Mouse (Mus musculus) heart, postnatal 0 days (tissue): ENCODE measurements around the gene Pigr. TPM values are rescaled to one million over a fixed set of nuclear protein-coding genes. Genes with fewer than 3 reads are reported as not detected.

Experiments used
- ATAC-seq: fragments of 200-750 bp; cut with Nextera tagmentation; 2 replicates; pipeline ENCODE4 v1.8.0; 2017; ENCODE audit warnings: low read depth, moderate number of reproducible peaks, moderate library complexity; ENCODE audit not compliant: insufficient read depth
- DNase-seq: peaks from one replicate; pipeline ENCODE4 v3.0.0-alpha.2; 2016; ENCODE audit warnings: low spot score
- H3K27ac ChIP-seq: fragments of 300-500 bp; sonication (generic); 2 replicates; pipeline ENCODE4 v1.5.1; 2014; ENCODE audit warnings: low read depth, mild to moderate bottlenecking
- H3K27me3 ChIP-seq: fragments of 300-500 bp; sonication (generic); 2 replicates; pipeline ENCODE4 v1.6.1; 2014; ENCODE audit warnings: low read length, mixed read lengths; ENCODE audit not compliant: control insufficient read depth, insufficient read depth
- H3K36me3 ChIP-seq: fragments of 300-500 bp; sonication (generic); replicated peaks from 2 replicates; pipeline ENCODE4 v1.6.1; 2014; ENCODE audit warnings: low read length, mixed read lengths; ENCODE audit not compliant: control insufficient read depth, insufficient read depth
- H3K4me1 ChIP-seq: fragments of 300-500 bp; sonication (generic); 2 replicates; pipeline ENCODE4 v1.6.1; 2014; ENCODE audit warnings: antibody characterized with exemption; ENCODE audit not compliant: control insufficient read depth, insufficient read depth
- H3K4me2 ChIP-seq: fragments of 300-500 bp; sonication (generic); 2 replicates; pipeline ENCODE4 v1.6.1; 2014; ENCODE audit warnings: low read depth, mild to moderate bottlenecking, low read length, moderate library complexity
- H3K4me3 ChIP-seq: fragments of 300-500 bp; sonication (generic); 2 replicates; pipeline ENCODE4 v1.5.1; 2014; ENCODE audit warnings: low read depth, low read length
- H3K9ac ChIP-seq: fragments of 300-500 bp; sonication (generic); replicated peaks from 2 replicates; pipeline ENCODE4 v1.6.1; 2014; ENCODE audit warnings: low read depth, low read length, mixed read lengths
- H3K9me3 ChIP-seq: fragments of 300-500 bp; sonication (generic); replicated peaks from 2 replicates; pipeline ENCODE4 v1.6.1; 2016; ENCODE audit warnings: low read length; ENCODE audit not compliant: control insufficient read depth
- CTCF ChIP-seq: IDR thresholded peaks from 2 replicates; pipeline ENCODE4 v1.5.1; 2016; ENCODE audit warnings: antibody characterized with exemption, control low read depth, low read depth
- EP300 ChIP-seq: IDR thresholded peaks from 2 replicates; pipeline ENCODE4 v1.6.1; 2016; ENCODE audit warnings: antibody characterized with exemption, low read depth
- WGBS: fragments of 180-500 bp; shearing (Covaris S2); extraction: QIAGEN DNeasy Blood & Tissue Kit; methylation state at CpG from one replicate; pipeline ENCODE4 v1.1.7; 2014; 5-methylcytosine and 5-hydroxymethylcytosine counted together
- polyA plus RNA-seq: library from polyadenylated mRNA; unstranded; fragments of >200 nt; fragmentation: Nextera tagmentation; extraction: Ambion mirVana; gene quantifications from 2 replicates; pipeline ENCODE4 v1.2.1, GENCODE M21; 2015
- total RNA-seq: library from RNA; depleted of rRNA; stranded (reverse); fragments of >200 nt; gene quantifications from 2 replicates; pipeline ENCODE4 v1.2.3, GENCODE M21; 2014; ENCODE audit warnings: low replicate concordance

Pigr gene
- total and polyA plus RNA-seq, 2 experiments from 2014 or later: 0.05 TPM; not detected in 1

DNA sequence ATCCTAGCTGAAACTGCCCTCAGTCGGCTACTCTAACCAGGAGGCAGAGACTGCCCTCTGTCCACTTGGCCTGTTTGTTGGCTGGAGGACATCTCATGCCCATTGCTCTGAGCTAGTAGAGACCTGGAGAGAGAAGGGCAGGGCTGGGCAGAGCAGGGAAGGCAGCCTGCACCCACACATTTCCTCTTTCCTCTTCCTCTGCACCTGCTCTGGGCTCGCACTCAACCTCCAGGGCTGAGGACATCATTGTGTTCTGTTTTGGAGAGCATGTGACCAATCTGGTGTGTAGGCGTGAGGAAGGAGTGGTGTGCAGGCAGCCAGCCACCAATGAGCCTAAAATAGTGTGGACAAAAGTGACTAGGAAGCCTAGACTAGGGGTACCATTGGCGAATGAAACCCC lies 37.8 kb downstream of the Pigr start:
- DNase-seq (no peak), ATAC-seq (no peak)
- Histone ChIP-seq H3K27ac (no peak overlapping the region), H3K36me3 (no peaks in the 10 kb centered on the region), H3K9ac (no peak overlapping the region), H3K4me1 (no peaks in the 10 kb centered on the region), H3K4me2 (no peak overlapping the region), H3K4me3 (no peak overlapping the region), H3K27me3 (no peaks in the 10 kb centered on the region), H3K9me3 (no peaks in the 10 kb centered on the region)
- 62% methylated on average over 4 of the region's 4 CpGs for WGBS
- TF ChIP-seq EP300 (no peak), CTCF (no peak)

DNA sequence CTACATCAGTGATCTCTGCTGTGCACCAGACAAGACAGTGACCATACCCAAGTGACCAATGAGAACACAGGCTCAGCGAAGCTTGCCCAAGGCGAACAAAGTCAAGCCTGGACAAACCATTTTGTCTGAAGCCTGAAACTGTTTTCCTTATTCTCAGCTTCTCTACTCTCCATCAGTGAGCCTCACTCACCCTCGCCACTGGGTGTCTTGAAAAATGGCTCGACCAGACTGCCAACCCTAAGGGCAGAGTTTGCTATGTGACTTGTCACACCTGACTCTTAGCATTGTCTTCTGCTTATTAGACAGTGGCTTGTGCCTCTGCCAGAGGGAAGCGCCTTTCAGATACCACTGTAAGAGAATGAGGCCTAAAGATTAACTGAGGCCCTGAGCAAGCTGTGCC lies 38.3 kb downstream of the Pigr start:
- no peak overlapping the region for H3K9ac ChIP-seq
- TF ChIP-seq CTCF (no peak), EP300 (no peak)
- H3K4me2 ChIP-seq: no peak overlapping the region
- no peaks in the 10 kb centered on the region for H3K4me1 ChIP-seq
- ATAC-seq: no peak
- no peak for DNase-seq
- no peaks in the 10 kb centered on the region for H3K9me3 ChIP-seq
- H3K4me3 ChIP-seq: no peak overlapping the region
- WGBS: 82% methylated on average over 5 of the region's 5 CpGs
- no peaks in the 10 kb centered on the region for H3K36me3 ChIP-seq
- no peaks in the 10 kb centered on the region for H3K27me3 ChIP-seq
- no peak overlapping the region for H3K27ac ChIP-seq

DNA sequence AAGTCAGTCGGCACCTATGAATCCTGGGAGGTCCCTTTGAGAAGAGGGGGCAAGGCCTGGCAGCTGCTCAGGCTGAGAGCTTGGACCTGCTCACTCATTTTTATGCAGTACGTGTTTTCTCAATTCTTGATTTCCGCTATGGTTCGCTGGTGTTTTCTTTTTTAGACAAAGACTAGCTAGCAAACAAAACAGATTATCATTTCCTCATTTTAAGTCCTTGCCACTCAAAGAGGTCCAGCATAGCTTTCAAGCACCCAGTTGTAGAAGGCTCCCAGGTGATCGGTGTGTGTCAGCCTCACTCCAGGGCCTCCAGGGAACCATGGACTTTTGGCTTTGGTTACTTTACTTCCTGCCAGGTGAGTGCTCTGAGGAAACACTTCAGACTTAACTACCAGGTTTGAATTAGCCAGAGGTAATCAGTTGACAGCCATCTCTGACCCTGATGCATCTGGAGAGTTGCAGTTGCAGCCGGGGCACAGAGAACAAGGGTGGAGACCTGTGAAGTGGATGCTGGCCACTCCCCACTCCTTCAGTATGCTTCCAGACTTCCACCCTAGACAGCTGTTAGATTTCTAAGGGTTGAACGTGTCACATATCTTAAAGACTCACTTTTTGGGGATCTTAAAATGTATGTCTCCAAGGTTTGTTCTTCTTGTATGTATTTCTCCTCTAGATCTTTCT lies 39.2 kb downstream of the Pigr start, which contains the start of gene Fcmr:
TSS of gene Fcmr (plus strand) at position 129 of the 681 bp plus-strand sequence.
- Histone ChIP-seq H3K9ac (no peak within 1 kb of the TSS), H3K9me3 (no peaks in the 10 kb centered on the region), H3K27me3 (no peaks in the 10 kb centered on the region), H3K27ac (no peak within 1 kb of the TSS), H3K36me3 (no peaks in the 10 kb centered on the region), H3K4me1 (no peaks in the 10 kb centered on the region), H3K4me2 (no peak within 1 kb of the TSS), H3K4me3 (no peak within 1 kb of the TSS)
- DNase-seq: no peak
- TF ChIP-seq EP300: no peak
- TF ChIP-seq CTCF: no peak
- 77% methylated on average over 7 of the region's 7 CpGs for WGBS
- ATAC-seq: no peak

DNA sequence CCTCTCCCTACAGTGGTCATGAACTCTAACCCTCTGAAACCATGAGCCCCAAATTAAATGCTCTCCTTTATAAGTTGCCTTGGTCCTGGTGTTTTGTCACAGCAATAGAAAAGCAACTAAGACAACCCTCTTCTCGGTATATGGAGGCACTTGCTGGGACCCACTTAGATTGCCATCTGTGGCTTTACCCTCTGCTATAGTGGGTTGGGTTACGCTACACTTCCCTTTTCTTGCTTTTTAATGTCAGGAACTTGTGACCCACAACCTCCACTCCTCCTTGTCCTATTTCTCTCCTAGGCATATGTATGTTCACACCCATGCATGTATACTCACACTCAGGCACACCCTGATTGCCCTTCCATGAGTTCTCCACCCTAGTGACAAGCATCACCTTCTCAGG lies 46.4 kb downstream of the Pigr start:
- WGBS: 90% methylated on average over 2 of the region's 2 CpGs
- TF ChIP-seq EP300 (no peak), CTCF (no peak)
- no peak for ATAC-seq

DNA sequence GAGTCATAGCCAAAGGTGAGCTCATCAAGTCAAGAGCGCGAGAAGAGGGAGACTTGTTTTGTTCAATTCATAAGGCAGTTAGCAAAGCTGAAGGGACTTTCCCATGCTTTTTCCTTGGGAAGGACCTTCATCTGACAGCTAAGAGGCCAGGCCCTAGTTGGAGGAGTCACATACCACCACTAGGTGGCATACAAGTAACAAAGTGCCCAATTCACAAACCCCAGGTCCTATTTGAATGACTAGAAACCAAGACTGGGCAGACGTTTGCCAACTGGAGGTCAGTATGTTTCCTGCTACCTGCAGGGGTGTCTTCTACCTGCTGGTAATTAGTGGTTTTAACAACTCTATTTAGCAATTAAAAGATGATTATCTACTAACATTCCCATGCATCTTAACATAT lies 48.7 kb downstream of the Pigr start:
- ATAC-seq (0 out of 2 replicates have a peak, but pooled peaks have one; percentile 41), DNase-seq (peak; percentile 70)
- Histone ChIP-seq H3K4me2 (no peak overlapping the region), H3K9me3 (no peaks in the 10 kb centered on the region), H3K4me3 (no peak overlapping the region), H3K27ac (no peak overlapping the region), H3K9ac (no peak overlapping the region), H3K27me3 (peaks cover 25% of the 10 kb centered on the region), H3K4me1 (no peaks in the 10 kb centered on the region), H3K36me3 (no peaks in the 10 kb centered on the region)
- 36% methylated on average over 3 of the region's 3 CpGs for WGBS
- TF ChIP-seq CTCF (peak; percentile 78), EP300 (no peak)

More for the DNA sequence above, 46.4 kb downstream of the Pigr start:
- no peak overlapping the region for H3K4me2 ChIP-seq
- H3K27me3 ChIP-seq: peaks cover 7% of the 10 kb centered on the region
- no peak for DNase-seq
- no peaks in the 10 kb centered on the region for H3K4me1 ChIP-seq
- no peak overlapping the region for H3K4me3 ChIP-seq
- no peaks in the 10 kb centered on the region for H3K9me3 ChIP-seq
- no peak overlapping the region for H3K9ac ChIP-seq
- no peaks in the 10 kb centered on the region for H3K36me3 ChIP-seq
- no peak overlapping the region for H3K27ac ChIP-seq

DNA sequence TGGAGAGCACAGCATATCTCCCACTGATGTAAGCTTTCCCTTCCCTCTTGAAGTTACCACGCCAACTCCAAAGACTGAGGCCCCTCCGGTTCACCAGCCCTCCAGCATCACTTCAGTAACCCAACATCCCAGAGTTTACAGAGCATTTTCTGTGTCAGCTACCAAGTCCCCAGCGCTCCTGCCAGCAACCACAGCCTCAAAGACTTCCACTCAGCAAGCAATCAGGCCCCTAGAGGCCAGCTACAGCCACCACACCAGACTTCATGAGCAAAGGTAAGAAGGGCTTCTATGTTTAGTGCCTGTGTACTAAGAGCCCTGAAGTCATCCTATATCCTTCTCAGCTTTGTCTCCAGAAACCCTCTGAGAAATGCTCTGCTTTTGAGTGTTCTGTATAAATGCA lies 49.4 kb downstream of the Pigr start:
- TF ChIP-seq EP300 (no peak), CTCF (no peak)
- H3K9ac ChIP-seq: no peak overlapping the region

More for the DNA sequence above, 49.4 kb downstream of the Pigr start:
- 54% methylated on average over 3 of the region's 3 CpGs for WGBS
- Histone ChIP-seq H3K27ac (no peak overlapping the region), H3K36me3 (no peaks in the 10 kb centered on the region), H3K27me3 (peaks cover 27% of the 10 kb centered on the region), H3K4me1 (no peaks in the 10 kb centered on the region), H3K4me3 (no peak overlapping the region), H3K9me3 (no peaks in the 10 kb centered on the region), H3K4me2 (no peak overlapping the region)
- ATAC-seq (no peak), DNase-seq (no peak)
